Mouse (Mus musculus): ENCODE data around the gene Fkbp9.

The Fkbp9 gene

DNA sequence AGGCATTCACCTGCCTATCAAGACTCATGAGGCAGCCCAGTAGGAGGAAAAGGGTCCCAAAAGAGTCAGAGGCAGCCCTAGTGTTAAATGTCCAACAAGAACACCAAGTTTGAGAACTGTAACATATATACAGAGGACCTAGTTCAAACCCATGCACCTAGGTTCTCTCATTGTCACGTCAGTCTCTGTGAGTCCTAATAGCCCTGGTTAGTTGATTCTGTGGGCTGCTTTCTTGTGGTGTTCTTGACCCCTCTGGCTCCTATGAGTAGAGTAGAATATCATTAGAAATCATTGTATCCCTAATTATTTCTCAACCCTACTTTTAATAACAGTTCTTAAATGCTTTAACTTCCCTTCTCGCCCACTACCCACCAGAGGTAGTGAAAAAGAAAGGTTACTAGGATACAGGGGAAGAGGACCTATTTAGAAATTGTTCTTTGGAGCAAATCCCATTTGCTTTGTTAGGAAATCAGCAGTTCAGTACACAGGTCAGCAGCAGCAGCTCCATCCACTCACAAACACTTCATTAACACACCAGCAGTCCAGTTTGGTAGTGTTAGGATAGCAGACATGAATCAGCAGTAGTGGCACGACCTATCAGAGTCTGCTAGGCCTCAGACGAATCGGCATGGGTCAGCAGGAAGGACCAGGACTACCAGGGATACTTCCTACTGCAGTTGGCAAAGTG lies 13.3 kb upstream of the Fkbp9 start:
- no peak for DNase-seq (ENCODE audit: low read depth, low spot score)
- Histone ChIP-seq H3K36me3 (ENCODE audit: control insufficient read depth, insufficient read depth, low read length, poor library complexity, severe bottlenecking) (no peaks in the 10 kb centered on the region), H3K27me3 (ENCODE audit: control insufficient read depth, insufficient read depth, low read length, poor library complexity, severe bottlenecking) (no peaks in the 10 kb centered on the region)

DNA sequence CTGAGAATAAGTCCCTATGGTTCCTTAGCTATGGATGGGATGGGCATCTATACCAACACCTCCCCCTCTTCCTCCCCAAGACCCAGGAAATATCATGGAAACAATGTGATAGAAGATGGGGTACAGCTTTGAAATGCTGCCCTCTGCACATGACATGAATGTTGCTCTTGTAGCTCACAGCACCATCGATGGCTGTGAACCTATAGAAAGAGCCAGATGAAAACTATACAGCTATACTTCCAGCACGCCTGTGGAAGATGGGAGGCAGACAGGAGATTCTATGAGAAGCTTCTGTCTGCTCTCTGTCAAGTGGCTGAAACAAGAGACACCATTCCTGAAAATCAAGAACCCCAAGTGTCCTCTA lies 12.8 kb upstream of the Fkbp9 start:
- Histone ChIP-seq H3K27me3 (ENCODE audit: control insufficient read depth, insufficient read depth, low read length, poor library complexity, severe bottlenecking) (no peaks in the 10 kb centered on the region), H3K36me3 (ENCODE audit: control insufficient read depth, insufficient read depth, low read length, poor library complexity, severe bottlenecking) (no peaks in the 10 kb centered on the region)
- no peak for DNase-seq (ENCODE audit: low read depth, low spot score)

DNA sequence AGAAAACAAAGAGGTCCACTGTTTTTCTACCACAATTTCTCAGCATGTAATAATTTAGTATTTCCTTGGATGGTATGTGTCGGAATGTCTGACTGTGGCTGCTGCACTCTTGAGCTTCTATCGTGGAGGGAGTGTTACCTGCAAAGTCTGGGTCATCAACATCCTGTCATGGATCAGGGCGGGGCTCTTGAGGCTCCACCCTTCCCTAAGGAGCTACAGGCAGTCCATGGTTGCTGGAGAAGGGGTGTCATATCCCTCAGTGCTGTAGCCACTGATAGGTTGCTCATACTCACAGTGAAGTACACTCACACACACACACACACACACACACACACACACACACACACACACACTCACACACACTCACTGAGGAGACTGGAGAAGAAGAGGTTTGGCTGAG lies 6.2 kb upstream of the Fkbp9 start:
- no peaks in the 10 kb centered on the region for H3K36me3 ChIP-seq (ENCODE audit: control insufficient read depth, insufficient read depth, low read length, poor library complexity, severe bottlenecking)
- no peaks in the 10 kb centered on the region for H3K27me3 ChIP-seq (ENCODE audit: control insufficient read depth, insufficient read depth, low read length, poor library complexity, severe bottlenecking)
- no peak for DNase-seq (ENCODE audit: low read depth, low spot score)

DNA sequence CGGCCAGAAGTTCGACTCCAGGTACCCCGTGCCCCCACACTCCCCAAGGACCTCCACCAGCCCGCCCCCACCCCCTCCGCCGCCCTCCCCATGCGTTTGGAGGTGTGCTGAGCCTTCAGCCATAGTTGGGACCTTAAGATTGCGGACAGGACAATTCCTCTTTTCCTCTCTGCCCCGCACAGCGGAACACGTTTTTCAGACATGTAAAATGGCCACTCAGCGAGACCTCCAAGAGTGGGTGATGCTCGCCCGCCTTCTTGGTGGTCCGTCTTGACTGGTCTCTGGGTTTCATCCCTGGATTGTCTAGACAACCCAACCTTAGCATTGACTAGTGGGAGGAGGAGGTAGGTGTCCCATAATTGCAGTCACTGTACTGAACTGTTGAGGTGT lies 543 bp downstream of the Fkbp9 start:
- DNase-seq (ENCODE audit: low read depth, low spot score) = no peak
- Histone ChIP-seq H3K36me3 (ENCODE audit: control insufficient read depth, insufficient read depth, low read length, poor library complexity, severe bottlenecking) (no peaks in the 10 kb centered on the region), H3K27me3 (ENCODE audit: control insufficient read depth, insufficient read depth, low read length, poor library complexity, severe bottlenecking) (no peaks in the 10 kb centered on the region)

DNA sequence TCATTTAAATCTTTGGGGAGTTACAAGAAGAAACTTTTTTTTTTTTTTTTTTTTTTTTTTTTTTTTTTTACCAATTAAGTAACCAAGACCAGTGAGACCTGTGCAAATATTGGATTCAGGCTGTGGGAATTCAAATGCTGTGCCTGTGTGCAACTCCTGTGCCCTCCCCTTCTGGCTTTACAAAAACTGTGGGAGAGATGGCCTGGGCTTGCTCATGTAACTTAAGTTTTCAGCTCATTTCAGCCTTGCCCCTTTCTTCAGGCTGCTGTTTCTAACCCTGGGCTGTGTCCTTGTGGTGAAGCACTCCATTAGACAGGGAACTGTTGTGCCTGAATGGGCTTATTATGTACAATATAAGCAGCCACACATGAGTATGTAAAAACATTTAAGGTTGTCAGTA lies 971 bp downstream of the Fkbp9 start:
- DNase-seq (ENCODE audit: low read depth, low spot score) = no peak
- no peaks in the 10 kb centered on the region for H3K27me3 ChIP-seq (ENCODE audit: control insufficient read depth, insufficient read depth, low read length, poor library complexity, severe bottlenecking)
- H3K36me3 ChIP-seq (ENCODE audit: control insufficient read depth, insufficient read depth, low read length, poor library complexity, severe bottlenecking) = no peaks in the 10 kb centered on the region

DNA sequence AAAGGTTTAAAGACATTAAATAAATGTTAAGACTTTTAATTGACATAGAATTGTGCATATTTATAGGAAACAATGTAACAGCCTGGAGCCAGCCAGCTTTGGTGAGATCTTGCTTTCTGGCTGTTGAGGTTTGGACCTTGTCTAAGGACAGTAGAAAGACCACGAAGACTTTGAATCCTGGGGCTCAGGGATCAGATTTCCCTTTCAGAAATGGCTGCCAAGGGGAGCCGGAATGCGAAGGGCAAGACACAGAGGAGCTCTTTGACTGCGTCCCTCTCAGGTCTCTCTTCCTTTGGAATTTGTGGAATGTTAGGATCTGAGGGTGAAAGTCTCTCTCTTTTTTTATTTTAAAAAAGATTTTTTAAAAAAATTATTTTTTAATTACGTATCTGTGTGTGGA lies 2.9 kb downstream of the Fkbp9 start:
- no peak for DNase-seq (ENCODE audit: low read depth, low spot score)
- Histone ChIP-seq H3K36me3 (ENCODE audit: control insufficient read depth, insufficient read depth, low read length, poor library complexity, severe bottlenecking) (no peaks in the 10 kb centered on the region), H3K27me3 (ENCODE audit: control insufficient read depth, insufficient read depth, low read length, poor library complexity, severe bottlenecking) (no peaks in the 10 kb centered on the region)

DNA sequence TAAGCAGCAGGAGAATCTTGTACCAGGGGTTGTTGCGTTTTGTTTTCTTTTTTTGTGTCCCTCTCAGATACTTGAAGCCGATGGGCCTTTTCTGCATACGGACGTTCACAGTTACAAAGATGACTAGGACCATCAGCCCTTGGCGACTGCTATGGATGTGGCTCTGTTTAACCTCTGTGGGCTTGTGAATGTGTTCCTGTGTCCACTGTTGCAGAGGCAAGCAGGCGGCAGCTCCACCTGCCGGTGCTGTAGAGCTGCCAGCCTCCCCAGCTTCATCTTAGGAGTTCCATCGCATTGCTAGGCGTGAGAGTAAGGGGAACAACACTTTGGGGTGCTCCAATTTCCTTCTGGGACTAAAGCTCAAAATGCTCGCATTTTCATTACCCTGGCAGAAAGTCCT lies 3.7 kb downstream of the Fkbp9 start:
- H3K36me3 ChIP-seq (ENCODE audit: control insufficient read depth, insufficient read depth, low read length, poor library complexity, severe bottlenecking) = no peaks in the 10 kb centered on the region
- no peak for DNase-seq (ENCODE audit: low read depth, low spot score)

DNA sequence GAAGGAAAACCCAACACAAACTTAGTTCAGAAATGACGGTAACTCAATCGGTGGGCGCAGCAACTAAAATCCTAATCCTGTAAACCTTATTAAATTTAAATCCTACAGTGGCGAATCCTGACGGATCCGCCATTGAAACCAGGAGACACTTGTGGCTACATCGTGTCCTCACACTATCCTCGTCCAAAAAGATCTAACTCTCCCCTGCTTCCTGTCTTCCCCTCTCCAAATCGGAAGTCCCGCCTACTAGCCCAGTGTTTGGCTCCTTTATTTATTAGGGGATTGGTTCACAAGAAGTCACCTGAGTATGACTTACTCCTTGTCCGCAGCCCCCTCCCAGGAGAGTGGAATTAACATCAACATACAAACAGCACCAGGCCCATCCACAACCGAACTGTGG lies 5.3 kb downstream of the Fkbp9 start:
- H3K27me3 ChIP-seq (ENCODE audit: control insufficient read depth, insufficient read depth, low read length, poor library complexity, severe bottlenecking) = no peaks in the 10 kb centered on the region; the same call in 1 of the 2 replicates
- DNase-seq (ENCODE audit: low read depth, low spot score) = no peak
- H3K36me3 ChIP-seq (ENCODE audit: control insufficient read depth, insufficient read depth, low read length, poor library complexity, severe bottlenecking) = no peaks in the 10 kb centered on the region

More for the DNA sequence above, 3.7 kb downstream of the Fkbp9 start:
- no peaks in the 10 kb centered on the region; the same call in 1 of the 2 replicates for H3K27me3 ChIP-seq (ENCODE audit: control insufficient read depth, insufficient read depth, low read length, poor library complexity, severe bottlenecking)

DNA sequence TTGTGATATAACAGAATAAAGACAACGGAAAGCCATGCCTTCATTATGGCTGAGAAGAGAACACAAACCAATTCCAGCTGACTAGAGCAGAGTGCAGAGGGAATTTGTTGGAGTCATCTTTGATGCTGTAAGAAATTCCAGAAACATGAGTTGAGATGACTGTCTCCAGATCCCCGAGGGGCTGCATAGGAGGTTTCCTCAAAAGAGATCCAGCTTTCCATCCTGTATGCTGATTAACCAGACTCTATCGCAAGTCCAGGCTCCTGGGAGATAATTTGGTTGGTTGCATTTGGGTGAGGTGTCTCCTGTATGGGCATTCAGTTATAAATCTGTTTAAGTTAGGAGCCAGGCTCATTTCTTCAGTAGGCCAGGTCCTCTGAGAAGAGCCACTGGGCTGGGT lies 5.8 kb downstream of the Fkbp9 start:
- H3K27me3 ChIP-seq (ENCODE audit: control insufficient read depth, insufficient read depth, low read length, poor library complexity, severe bottlenecking) = no peaks in the 10 kb centered on the region; the same call in 1 of the 2 replicates
- DNase-seq (ENCODE audit: low read depth, low spot score) = no peak
- H3K36me3 ChIP-seq (ENCODE audit: control insufficient read depth, insufficient read depth, low read length, poor library complexity, severe bottlenecking) = no peaks in the 10 kb centered on the region

DNA sequence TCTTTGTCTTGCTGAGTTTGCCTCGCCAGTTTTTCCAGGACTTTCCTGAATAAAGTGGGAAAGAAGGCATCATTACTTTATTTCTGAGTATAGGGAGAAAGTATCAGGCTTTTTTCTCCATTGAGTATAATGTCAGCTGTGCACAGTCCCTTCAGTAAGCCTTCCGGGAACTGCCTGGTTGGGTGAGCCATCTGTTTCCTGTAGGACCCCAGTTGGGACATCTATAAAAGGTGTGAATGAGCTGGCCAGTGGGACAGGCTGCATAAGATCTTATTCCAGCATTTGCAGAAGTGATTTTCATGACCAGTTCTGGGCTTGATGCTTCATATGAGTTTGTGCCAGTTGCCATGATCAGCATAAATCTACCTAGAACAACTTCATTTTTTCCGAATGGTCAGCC lies 11.4 kb downstream of the Fkbp9 start:
- Histone ChIP-seq H3K36me3 (ENCODE audit: control insufficient read depth, insufficient read depth, low read length, poor library complexity, severe bottlenecking) (no peaks in the 10 kb centered on the region), H3K27me3 (ENCODE audit: control insufficient read depth, insufficient read depth, low read length, poor library complexity, severe bottlenecking) (no peaks in the 10 kb centered on the region; the same call in 1 of the 2 replicates)
- no peak for DNase-seq (ENCODE audit: low read depth, low spot score)

DNA sequence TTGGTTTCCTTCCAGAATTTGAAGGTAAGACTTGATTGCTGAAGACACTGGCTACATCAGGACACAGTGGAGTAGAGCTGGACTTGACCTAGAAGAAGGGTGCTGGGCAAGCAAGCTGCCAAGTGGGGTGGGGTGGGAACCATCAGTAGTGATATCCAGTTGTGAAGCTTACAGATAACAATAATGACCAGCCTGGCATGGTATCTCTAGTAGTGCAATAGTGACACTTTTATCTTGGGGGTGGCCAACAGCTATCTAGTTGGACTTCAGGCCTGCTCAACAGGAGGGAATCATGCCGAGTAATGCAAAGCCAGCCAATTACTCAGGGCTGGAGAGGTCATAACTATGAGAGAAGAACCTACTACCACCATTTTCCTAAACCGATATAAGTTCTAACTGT lies 12.5 kb downstream of the Fkbp9 start:
- Histone ChIP-seq H3K27me3 (ENCODE audit: control insufficient read depth, insufficient read depth, low read length, poor library complexity, severe bottlenecking) (no peaks in the 10 kb centered on the region; the same call in 1 of the 2 replicates), H3K36me3 (ENCODE audit: control insufficient read depth, insufficient read depth, low read length, poor library complexity, severe bottlenecking) (no peaks in the 10 kb centered on the region)
- DNase-seq (ENCODE audit: low read depth, low spot score) = no peak

DNA sequence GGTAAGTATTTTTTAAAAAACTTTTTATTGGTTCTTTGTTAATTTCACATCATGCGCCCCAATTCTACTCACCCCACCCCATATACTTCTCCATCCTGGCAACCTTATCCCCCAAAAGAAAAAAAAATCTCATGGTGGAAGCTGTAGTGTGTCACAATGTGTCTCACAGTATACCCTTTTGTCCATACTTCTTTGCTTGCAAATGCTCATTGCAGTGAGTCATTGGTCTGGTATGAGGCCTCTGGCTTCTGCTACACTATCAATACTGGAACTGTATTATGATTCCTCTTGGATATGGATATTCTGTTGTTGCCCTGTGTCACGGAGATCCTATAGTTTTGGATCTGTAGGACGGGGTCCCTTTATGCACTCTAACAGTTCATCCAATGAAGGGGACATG lies 17.1 kb downstream of the Fkbp9 start:
- Histone ChIP-seq H3K36me3 (ENCODE audit: control insufficient read depth, insufficient read depth, low read length, poor library complexity, severe bottlenecking) (no peaks in the 10 kb centered on the region), H3K27me3 (ENCODE audit: control insufficient read depth, insufficient read depth, low read length, poor library complexity, severe bottlenecking) (no peaks in the 10 kb centered on the region)
- DNase-seq (ENCODE audit: low read depth, low spot score) = no peak

DNA sequence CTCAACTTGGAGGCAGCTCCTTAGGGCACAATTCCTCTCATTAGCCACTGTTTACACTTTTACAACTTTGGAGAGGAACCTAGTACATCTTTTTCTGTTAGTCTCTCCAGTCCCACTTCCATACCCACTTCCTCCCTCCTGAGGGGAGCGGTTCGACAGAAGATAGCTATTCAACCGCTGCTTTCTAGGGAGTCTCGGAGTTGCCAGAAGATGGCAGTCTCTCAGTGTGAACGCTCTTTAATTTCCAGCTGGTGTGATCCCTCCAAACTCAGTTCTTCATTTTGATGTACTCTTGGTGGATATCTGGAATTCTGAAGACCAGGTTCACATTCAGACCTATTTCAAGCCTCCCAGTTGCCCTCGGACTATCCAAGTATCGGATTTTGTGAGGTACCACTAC lies 18.5 kb downstream of the Fkbp9 start:
- no peak for DNase-seq (ENCODE audit: low read depth, low spot score)
- Histone ChIP-seq H3K36me3 (ENCODE audit: control insufficient read depth, insufficient read depth, low read length, poor library complexity, severe bottlenecking) (no peaks in the 10 kb centered on the region), H3K27me3 (ENCODE audit: control insufficient read depth, insufficient read depth, low read length, poor library complexity, severe bottlenecking) (no peaks in the 10 kb centered on the region)

DNA sequence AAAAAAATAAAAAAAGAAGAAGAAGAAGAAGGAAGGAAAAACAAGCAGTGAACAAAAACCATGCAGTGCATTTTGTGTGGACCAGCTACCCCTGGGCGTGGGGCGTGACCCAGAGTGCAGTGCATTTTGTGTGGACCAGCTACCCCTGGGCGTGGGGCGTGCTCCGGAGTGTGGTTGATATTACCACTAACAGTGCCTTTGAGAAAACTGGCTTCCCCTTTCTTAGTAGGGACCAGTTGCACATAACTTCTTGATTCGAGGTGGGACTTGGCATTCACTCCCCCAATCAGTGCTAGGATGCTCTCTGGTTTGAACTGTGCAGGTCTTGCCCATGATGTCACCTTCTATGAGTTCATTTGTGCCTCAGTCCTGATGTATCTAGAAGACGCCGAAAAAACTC lies 22.9 kb downstream of the Fkbp9 start:
- Histone ChIP-seq H3K27me3 (ENCODE audit: control insufficient read depth, insufficient read depth, low read length, poor library complexity, severe bottlenecking) (no peaks in the 10 kb centered on the region), H3K36me3 (ENCODE audit: control insufficient read depth, insufficient read depth, low read length, poor library complexity, severe bottlenecking) (no peaks in the 10 kb centered on the region)
- no peak for DNase-seq (ENCODE audit: low read depth, low spot score)

DNA sequence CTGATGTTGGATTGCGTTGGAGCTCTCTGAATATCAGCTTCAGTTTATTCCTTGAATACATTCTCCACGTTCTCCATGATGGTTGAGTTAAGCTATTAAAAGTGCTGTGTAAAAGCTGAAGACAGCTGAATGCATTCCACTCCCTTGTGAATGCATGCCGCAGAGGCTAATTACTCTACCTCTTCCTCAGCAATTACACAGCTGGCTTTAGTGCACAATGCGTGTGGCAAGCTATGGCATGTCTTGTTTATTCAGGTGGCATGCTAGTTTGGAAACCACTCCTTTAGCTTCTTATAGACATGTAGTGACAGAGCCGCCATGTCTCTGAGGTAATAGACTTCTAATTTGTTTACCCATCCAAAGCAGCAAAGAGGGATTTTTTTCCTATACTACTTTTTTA lies 24.9 kb downstream of the Fkbp9 start:
- no peak for DNase-seq (ENCODE audit: low read depth, low spot score)
- Histone ChIP-seq H3K27me3 (ENCODE audit: control insufficient read depth, insufficient read depth, low read length, poor library complexity, severe bottlenecking) (no peaks in the 10 kb centered on the region), H3K36me3 (ENCODE audit: control insufficient read depth, insufficient read depth, low read length, poor library complexity, severe bottlenecking) (no peaks in the 10 kb centered on the region)

DNA sequence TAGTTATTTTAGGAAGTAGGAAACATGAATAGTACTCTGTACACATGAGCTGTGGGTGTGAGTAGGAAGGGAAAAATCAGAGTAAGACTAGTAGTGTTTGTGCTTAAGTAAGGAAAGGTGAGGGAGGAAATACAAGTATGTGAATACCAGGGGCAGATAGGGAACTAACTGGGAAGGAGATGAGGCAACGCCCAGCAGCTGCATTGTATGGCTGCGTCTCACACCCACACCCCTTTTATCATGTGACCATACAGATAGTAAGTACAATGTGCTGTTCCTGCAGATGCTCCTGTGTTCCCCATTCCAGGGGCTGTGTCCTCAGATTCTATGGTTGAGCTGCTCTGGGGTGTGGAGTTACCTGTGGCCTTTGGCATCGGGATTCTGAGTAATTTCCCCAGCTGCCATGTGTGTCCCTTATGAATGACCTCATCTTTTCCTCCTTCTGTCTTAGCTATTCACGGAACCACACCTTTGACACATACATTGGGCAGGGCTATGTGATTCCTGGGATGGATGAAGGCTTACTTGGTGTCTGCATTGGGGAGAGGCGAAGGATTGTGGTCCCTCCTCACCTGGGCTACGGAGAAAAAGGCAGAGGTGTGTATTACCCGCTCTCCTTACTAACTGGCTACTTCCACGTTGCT lies 28.5 kb downstream of the Fkbp9 start:
- H3K27me3 ChIP-seq (ENCODE audit: control insufficient read depth, insufficient read depth, low read length, poor library complexity, severe bottlenecking) = no peaks in the 10 kb centered on the region
- H3K36me3 ChIP-seq (ENCODE audit: control insufficient read depth, insufficient read depth, low read length, poor library complexity, severe bottlenecking) = no peaks in the 10 kb centered on the region
- no peak for DNase-seq (ENCODE audit: low read depth, low spot score)
